Mouse (Mus musculus): ENCODE results near the gene Tuba1c. TPM values are rescaled to one million over a fixed set of nuclear protein-coding genes. Genes with fewer than 3 reads are reported as not detected.

The Tuba1c gene
- 10 to 100 TPM; 65.4 to 66.8 TPM for total RNA-seq (2021)
- long read RNA-seq, experiment 1, partial matches to known transcripts = 0 of 2 reads
- long read RNA-seq, experiment 1, other reads (novel, unspliced or antisense) = 0 of 2 reads
- long read RNA-seq, experiment 2, partial matches to known transcripts = 0 of 1 reads
- long read RNA-seq, experiment 2, other reads (novel, unspliced or antisense) = 1 of 1 reads

- DNase-seq (ENCODE audit: low spot score in 2 of 2) = no peak
These were observed at the start of gene Tuba1c for GRCm38 (mm10) chr15:99029619-99030584. Tuba1c (plus strand) TSS chr15:99029891.

- DNase-seq (ENCODE audit: low spot score in 2 of 2) = no peak
These were observed 49.6 kb upstream of the Tuba1c start for GRCm38 (mm10) chr15:98980012-98980614.

- no peak for DNase-seq (ENCODE audit: low spot score in 2 of 2)
These were observed 47.6 kb upstream of the Tuba1c start for GRCm38 (mm10) chr15:98982100-98982499.

GRCm38 (mm10) chr15:98983431-98984081 lies 46.1 kb upstream of the Tuba1c start:
- DNase-seq (ENCODE audit: low spot score in 2 of 2) = no peak

- no peak for DNase-seq (ENCODE audit: low spot score in 2 of 2)
These were observed 45.0 kb upstream of the Tuba1c start for GRCm38 (mm10) chr15:98984681-98985080.

- peak; percentile 69 to 80 for DNase-seq (ENCODE audit: low spot score in 2 of 2)
These were observed 44.3 kb upstream of the Tuba1c start for GRCm38 (mm10) chr15:98985240-98985981.

- DNase-seq (ENCODE audit: low spot score in 2 of 2) = no peak
These were observed 43.5 kb upstream of the Tuba1c start for GRCm38 (mm10) chr15:98985982-98986715.

- no peak for DNase-seq (ENCODE audit: low spot score in 2 of 2)
These were observed 42.5 kb upstream of the Tuba1c start for GRCm38 (mm10) chr15:98987077-98987630.

GRCm38 (mm10) chr15:98987661-98988181 lies 42.0 kb upstream of the Tuba1c start:
- no peak for DNase-seq (ENCODE audit: low spot score in 2 of 2)

GRCm38 (mm10) chr15:98988787-98989186 lies 40.9 kb upstream of the Tuba1c start:
- no peak for DNase-seq (ENCODE audit: low spot score in 2 of 2)

- DNase-seq (ENCODE audit: low spot score in 2 of 2) = no peak
These were observed 39.8 kb upstream of the Tuba1c start for GRCm38 (mm10) chr15:98989701-98990430.

GRCm38 (mm10) chr15:98990669-98991539 lies 38.8 kb upstream of the Tuba1c start:
- no peak for DNase-seq (ENCODE audit: low spot score in 2 of 2)

GRCm38 (mm10) chr15:98991540-98992050 lies 38.1 kb upstream of the Tuba1c start:
- DNase-seq (ENCODE audit: low spot score in 2 of 2) = no peak

- peak; percentile 70 to 81 for DNase-seq (ENCODE audit: low spot score in 2 of 2)
These were observed 37.4 kb upstream of the Tuba1c start for GRCm38 (mm10) chr15:98992086-98992912.

- DNase-seq (ENCODE audit: low spot score in 2 of 2) = peak; percentile 95 to 97
These were observed 36.4 kb upstream of the Tuba1c start for GRCm38 (mm10) chr15:98993093-98993793.

- DNase-seq (ENCODE audit: low spot score in 2 of 2) = peak; percentile 83 to 88
These were observed 35.8 kb upstream of the Tuba1c start for GRCm38 (mm10) chr15:98993865-98994264.
